Mouse (Mus musculus): ENCODE results near the gene Gm4131. TPM values are rescaled to one million over a fixed set of nuclear protein-coding genes. Genes with fewer than 3 reads are reported as not detected.

The Gm4131 gene
- polyA plus RNA-seq, 1 experiment = not detected

GRCm38 (mm10) chr14:62425277-62425691 lies 141.4 kb downstream of the Gm4131 start:
- Histone ChIP-seq H3K4me3 (replicated peaks) (no peak overlapping the region), H3K9me3 (no peaks in the 10 kb centered on the region), H3K4me1 (no peaks in the 10 kb centered on the region), H3K27me3 (replicated peaks) (peaks cover 8% of the 10 kb centered on the region), H3K36me3 (replicated peaks; ENCODE audit: low read length) (no peaks in the 10 kb centered on the region)
- TF ChIP-seq FLI1 (IDR thresholded peaks at IDR 0.05; ENCODE audit: low read length) (no peak), GATA1 (IDR thresholded peaks at IDR 0.05; ENCODE audit: borderline replicate concordance, low read length) (no peak)

- TF ChIP-seq GATA1 (IDR thresholded peaks at IDR 0.05; ENCODE audit: borderline replicate concordance, low read length) = no peak
- no peak for TF ChIP-seq FLI1 (IDR thresholded peaks at IDR 0.05; ENCODE audit: low read length)
- Histone ChIP-seq H3K27me3 (replicated peaks) (peaks cover 12% of the 10 kb centered on the region), H3K4me3 (replicated peaks) (no peak overlapping the region), H3K4me1 (no peaks in the 10 kb centered on the region), H3K36me3 (replicated peaks; ENCODE audit: low read length) (no peaks in the 10 kb centered on the region), H3K9me3 (no peaks in the 10 kb centered on the region)
These were observed 144.5 kb downstream of the Gm4131 start for GRCm38 (mm10) chr14:62422265-62422664.

GRCm38 (mm10) chr14:62417501-62417900 lies 149.2 kb downstream of the Gm4131 start:
- no peaks in the 10 kb centered on the region for H3K9me3 ChIP-seq
- no peaks in the 10 kb centered on the region for H3K36me3 ChIP-seq (replicated peaks; ENCODE audit: low read length)
- H3K27me3 ChIP-seq (replicated peaks) = peaks cover 12% of the 10 kb centered on the region
- H3K4me1 ChIP-seq = no peaks in the 10 kb centered on the region
- TF ChIP-seq FLI1 (IDR thresholded peaks at IDR 0.05; ENCODE audit: low read length) (no peak), GATA1 (IDR thresholded peaks at IDR 0.05; ENCODE audit: borderline replicate concordance, low read length) (no peak)
- H3K4me3 ChIP-seq (replicated peaks) = no peak overlapping the region

- Histone ChIP-seq H3K4me1 (no peaks in the 10 kb centered on the region), H3K36me3 (replicated peaks; ENCODE audit: low read length) (no peaks in the 10 kb centered on the region), H3K9me3 (peaks cover 5% of the 10 kb centered on the region), H3K27me3 (replicated peaks) (peaks cover 13% of the 10 kb centered on the region), H3K4me3 (replicated peaks) (no peak overlapping the region)
- no peak for TF ChIP-seq GATA1 (IDR thresholded peaks at IDR 0.05; ENCODE audit: borderline replicate concordance, low read length)
- TF ChIP-seq FLI1 (IDR thresholded peaks at IDR 0.05; ENCODE audit: low read length) = no peak
These were observed 150.0 kb downstream of the Gm4131 start for GRCm38 (mm10) chr14:62416742-62417134.

- H3K4me1 ChIP-seq = no peaks in the 10 kb centered on the region
- H3K9me3 ChIP-seq = peaks cover 11% of the 10 kb centered on the region
- H3K4me3 ChIP-seq (replicated peaks) = no peak overlapping the region
- TF ChIP-seq FLI1 (IDR thresholded peaks at IDR 0.05; ENCODE audit: low read length) = no peak
- no peak for TF ChIP-seq GATA1 (IDR thresholded peaks at IDR 0.05; ENCODE audit: borderline replicate concordance, low read length)
- H3K27me3 ChIP-seq (replicated peaks) = peaks cover 16% of the 10 kb centered on the region
- H3K36me3 ChIP-seq (replicated peaks; ENCODE audit: low read length) = no peaks in the 10 kb centered on the region
These were observed 150.5 kb downstream of the Gm4131 start for GRCm38 (mm10) chr14:62416007-62416741.

Other genes starting within 250 kb of the Gm4131 start
- gene Gucy1b2, start 110.6 kb downstream of the Gm4131 start, polyA plus RNA-seq (2012; ENCODE audit: insufficient read depth, low replicate concordance) = not detected in 2 replicates
- gene Fam124a, start 11.2 kb downstream of the Gm4131 start, polyA plus RNA-seq (2012; ENCODE audit: insufficient read depth, low replicate concordance) = 0.92 TPM in 1 of 2 replicates, not detected in the other
- not detected in 2 replicates for gene Serpine3, start 96.7 kb upstream of the Gm4131 start, polyA plus RNA-seq (2012; ENCODE audit: insufficient read depth, low replicate concordance)
- gene Ints6, start 194.2 kb upstream of the Gm4131 start, polyA plus RNA-seq (2012; ENCODE audit: insufficient read depth, low replicate concordance) = 3.7 and 19.1 TPM in 2 replicates